Mouse (Mus musculus): ENCODE data around the gene Dpm1. TPM values are rescaled to one million over a fixed set of nuclear protein-coding genes. Genes with fewer than 3 reads are reported as not detected.

Dpm1 gene
- polyA plus RNA-seq, 1 experiment from 2014 or later = 61.1 TPM

DNA sequence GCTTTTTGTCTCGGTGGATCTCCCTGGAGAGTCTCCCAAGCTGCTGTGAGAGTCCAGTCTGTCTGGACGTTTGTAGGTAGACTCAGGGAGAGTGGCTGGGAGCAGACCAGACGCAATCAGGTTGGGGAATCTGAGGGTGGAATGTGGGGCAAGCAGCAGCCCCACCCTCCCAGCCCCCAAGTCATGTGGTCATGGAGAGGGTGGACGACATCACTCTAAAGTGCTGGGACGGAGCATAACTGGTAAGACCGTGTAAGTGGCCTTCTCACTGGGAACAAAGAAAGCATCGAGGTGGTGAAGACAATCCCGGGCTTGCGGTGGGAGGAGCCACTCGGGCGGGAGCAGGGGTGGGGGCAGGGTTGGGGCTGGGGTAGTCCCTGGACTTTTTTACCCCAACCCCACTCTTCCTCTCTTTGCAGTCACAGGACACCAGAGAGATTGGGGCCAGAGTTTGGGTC is 68.8 kb downstream of the Dpm1 start:
- WGBS = 3% methylated on average over 11 of the region's 11 CpGs
- Histone ChIP-seq H3K27me3 (ENCODE audit: control insufficient read depth, insufficient read depth, low read length) (0 out of 2 replicates have a peak, but pooled peaks cover 9% of the 10 kb centered on the region), H3K36me3 (ENCODE audit: control insufficient read depth, insufficient read depth, low read length) (no peaks in the 10 kb centered on the region), H3K4me1 (ENCODE audit: control insufficient read depth, insufficient read depth, low read length) (peaks cover 14% of the 10 kb centered on the region), H3K9me3 (ENCODE audit: control insufficient read depth, low read length) (no peaks in the 10 kb centered on the region), H3K4me3 (replicated peaks; ENCODE audit: low read depth, low read length) (peak overlapping the region; percentile 14), H3K9ac (replicated peaks; ENCODE audit: low read length) (0 out of 2 replicates have a peak overlapping the region, but pooled peaks have one; percentile 16), H3K27ac (replicated peaks; ENCODE audit: low read depth, low read length) (no peak overlapping the region), H3K4me2 (ENCODE audit: low read length) (peak overlapping the region; percentile 38)
- DNase-seq (no peak), ATAC-seq (ENCODE audit: low FRiP score, low TSS enrichment) (no peak)

DNA sequence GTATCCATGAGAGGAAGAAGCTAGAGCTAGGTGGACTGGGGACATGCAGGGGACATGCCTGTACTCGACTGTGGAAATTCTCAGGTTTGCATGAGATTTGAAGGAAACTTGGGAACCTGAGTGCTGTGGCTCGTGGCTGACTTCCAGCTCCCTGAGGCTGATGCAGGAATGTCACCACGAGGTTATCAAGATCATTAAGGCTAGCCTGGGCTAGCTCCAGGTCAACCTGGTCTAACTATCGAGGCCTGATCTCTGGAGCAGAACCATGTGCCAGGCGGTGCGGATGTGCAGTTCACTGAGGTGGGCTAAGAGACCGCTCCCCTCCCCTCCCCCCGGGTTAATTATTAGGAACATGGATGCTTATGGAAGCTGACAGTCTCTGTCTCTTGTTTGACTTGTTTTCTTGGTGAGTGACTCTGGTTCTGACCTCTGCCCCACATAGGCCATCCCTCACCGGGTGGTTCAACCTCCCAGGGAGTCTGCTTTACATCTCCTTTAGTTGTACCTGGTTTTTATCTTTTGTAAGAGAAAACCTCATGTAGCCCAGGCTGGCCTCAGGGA is 69.9 kb downstream of the Dpm1 start:
- H3K4me2 ChIP-seq (ENCODE audit: low read length) = no peak overlapping the region
- no peak overlapping the region for H3K4me3 ChIP-seq (replicated peaks; ENCODE audit: low read depth, low read length)
- peaks cover 14% of the 10 kb centered on the region for H3K4me1 ChIP-seq (ENCODE audit: control insufficient read depth, insufficient read depth, low read length)
- no peaks in the 10 kb centered on the region for H3K9me3 ChIP-seq (ENCODE audit: control insufficient read depth, low read length)
- ATAC-seq (ENCODE audit: low FRiP score, low TSS enrichment) (no peak), DNase-seq (no peak)
- H3K27me3 ChIP-seq (ENCODE audit: control insufficient read depth, insufficient read depth, low read length) = 0 out of 2 replicates have a peak, but pooled peaks cover 9% of the 10 kb centered on the region
- no peak overlapping the region for H3K9ac ChIP-seq (replicated peaks; ENCODE audit: low read length)
- no peak overlapping the region for H3K27ac ChIP-seq (replicated peaks; ENCODE audit: low read depth, low read length)
- WGBS = 81% methylated on average over 9 of the region's 9 CpGs
- no peaks in the 10 kb centered on the region for H3K36me3 ChIP-seq (ENCODE audit: control insufficient read depth, insufficient read depth, low read length)

Small RNA genes within 50 kb of the gene (microRNA-seq; reads per million reads assigned to microRNA genes)
- not detected for gene Gm24561

Other genes with a start within 250 kb of the Dpm1 start
- 0.22 TPM in 1 of 2 replicates, not detected in the other for gene Ripor3, start 220.0 kb downstream of the Dpm1 start, polyA plus RNA-seq (2014; fragmentation: Nextera tagmentation; extraction: Ambion mirVana)
- 8.2 and 9.2 TPM in 2 replicates for gene Pard6b, start 149.6 kb downstream of the Dpm1 start, polyA plus RNA-seq (2014; fragmentation: Nextera tagmentation; extraction: Ambion mirVana)
- 4.5 and 5.8 TPM in 2 replicates for gene Adnp, start 23.5 kb downstream of the Dpm1 start, polyA plus RNA-seq (2014; fragmentation: Nextera tagmentation; extraction: Ambion mirVana)
- 35.8 and 35.9 TPM in 2 replicates for gene Gm20716, start 227 bp downstream of the Dpm1 start, polyA plus RNA-seq (2014; fragmentation: Nextera tagmentation; extraction: Ambion mirVana)
- 10.3 and 10.8 TPM in 2 replicates for gene Mocs3, start within 50 bp of the Dpm1 start, polyA plus RNA-seq (2014; fragmentation: Nextera tagmentation; extraction: Ambion mirVana)
- gene Kcng1, start 51.1 kb upstream of the Dpm1 start, polyA plus RNA-seq (2014; fragmentation: Nextera tagmentation; extraction: Ambion mirVana) = 2.0 and 3.0 TPM in 2 replicates

Measured in midbrain, embryonic 14.5 days (tissue).